8 mouse cellular contexts compared by ENCODE assay signal in genomic region chr5:136622721-136623542, GRCm38 (mm10). TPM values are rescaled to one million over a fixed set of nuclear protein-coding genes. Genes with fewer than 3 reads are reported as not detected.
DNase-seq lines count a peak whose midpoint lies in the region; ATAC-seq and TF ChIP-seq lines count a peak whose summit lies in the region.

No protein-coding gene starts in this region.

- H3K27me3 ChIP-seq in embryonic facial prominence, embryonic 14.5 days (replicated peaks; ENCODE audit: control insufficient read depth, insufficient read depth, low read length), result peaks cover 58% of the 10 kb centered on the region
- peaks cover 65% of the 10 kb centered on the region for H3K27me3 ChIP-seq in heart, embryonic 10.5 days (ENCODE audit: insufficient read depth, poor library complexity, severe bottlenecking)
- no peaks in the 10 kb centered on the region for H3K27me3 ChIP-seq in kidney, embryonic 14.5 days (ENCODE audit: control insufficient read depth, insufficient read depth, low read length)
- H3K27me3 ChIP-seq in liver, embryonic 11.5 days (replicated peaks; ENCODE audit: control insufficient read depth, insufficient read depth, low read length), result peaks cover 15% of the 10 kb centered on the region
- no peaks in the 10 kb centered on the region for H3K27me3 ChIP-seq in myocyte (ENCODE audit: control insufficient read depth, insufficient read depth, insufficient read length)

- H3K27ac ChIP-seq in embryonic facial prominence, embryonic 14.5 days (replicated peaks; ENCODE audit: low read depth, low read length), result no peak overlapping the region
- H3K27ac ChIP-seq in heart, embryonic 10.5 days, result peak overlapping the region; percentile 63
- 0 out of 2 replicates have a peak overlapping the region, but pooled peaks have one; percentile 37 for H3K27ac ChIP-seq in kidney, embryonic 14.5 days (ENCODE audit: low read depth, low read length)
- no peak overlapping the region; the same call in 1 of the 2 replicates for H3K27ac ChIP-seq in liver, embryonic 11.5 days (ENCODE audit: low read depth, low read length)

- peak overlapping the region; percentile 38 for H3K4me3 ChIP-seq in embryonic facial prominence, embryonic 14.5 days (ENCODE audit: low read depth, low read length)
- peak overlapping the region; percentile 60 for H3K4me3 ChIP-seq in heart, embryonic 10.5 days
- H3K4me3 ChIP-seq in kidney, embryonic 14.5 days (ENCODE audit: low read length), result peak overlapping the region; percentile 41
- peak overlapping the region; percentile 50 for H3K4me3 ChIP-seq in liver, embryonic 11.5 days (ENCODE audit: low read depth, low read length)
- H3K4me3 ChIP-seq in myocyte, result peak overlapping the region; percentile 15

- peak overlapping the region; percentile 69 for H3K4me2 ChIP-seq in embryonic facial prominence, embryonic 14.5 days (ENCODE audit: low read depth, low read length)
- peak overlapping the region; percentile 78 for H3K4me2 ChIP-seq in kidney, embryonic 14.5 days (replicated peaks; ENCODE audit: low read depth, low read length)
- H3K4me2 ChIP-seq in liver, embryonic 11.5 days, result peak overlapping the region; percentile 84
- H3K4me2 ChIP-seq in myocyte (ENCODE audit: low read depth), result peak overlapping the region; percentile 70

- H3K9me3 ChIP-seq in embryonic facial prominence, embryonic 14.5 days (ENCODE audit: control insufficient read depth, low read length), result no peaks in the 10 kb centered on the region
- no peaks in the 10 kb centered on the region for H3K9me3 ChIP-seq in heart, embryonic 10.5 days
- no peaks in the 10 kb centered on the region for H3K9me3 ChIP-seq in kidney, embryonic 14.5 days (ENCODE audit: control insufficient read depth, low read length)
- H3K9me3 ChIP-seq in liver, embryonic 11.5 days (ENCODE audit: control insufficient read depth, low read length), result no peaks in the 10 kb centered on the region

- H3K4me1 ChIP-seq in embryonic facial prominence, embryonic 14.5 days (ENCODE audit: control insufficient read depth, insufficient read depth, low read length), result peaks cover 12% of the 10 kb centered on the region
- H3K4me1 ChIP-seq in heart, embryonic 10.5 days, result peaks cover 26% of the 10 kb centered on the region
- H3K4me1 ChIP-seq in kidney, embryonic 14.5 days (ENCODE audit: control insufficient read depth, insufficient read depth, low read length), result peaks cover 23% of the 10 kb centered on the region
- H3K4me1 ChIP-seq in liver, embryonic 11.5 days (replicated peaks; ENCODE audit: control insufficient read depth, insufficient read depth, low read length), result peaks cover 14% of the 10 kb centered on the region

- no peaks in the 10 kb centered on the region for H3K79me2 ChIP-seq in myocyte (ENCODE audit: control insufficient read depth, insufficient read depth)

- H3ac ChIP-seq in myocyte (ENCODE audit: control insufficient read depth, insufficient read length), result no peak overlapping the region

- peak; percentile 71 for ATAC-seq in embryonic facial prominence, embryonic 14.5 days (ENCODE audit: low read depth)
- peak; percentile 29; the same call in 1 of the 2 replicates for ATAC-seq in kidney, embryonic 14.5 days (ENCODE audit: low FRiP score, low TSS enrichment)
- peak; percentile 88 for ATAC-seq in liver, embryonic 11.5 days (replicated peaks; ENCODE audit: low FRiP score)

- no peak for TF ChIP-seq POLR2A in myocyte (IDR thresholded peaks at IDR 0.05; ENCODE audit: insufficient read length, low read depth)

- DNase-seq in 416B (ENCODE audit: low read depth), result peak; percentile 93
- peak; percentile 28 to 41 for DNase-seq in adrenal gland, postnatal 4 days (ENCODE audit: low spot score in 2 of 2)
- peak; percentile 91 for DNase-seq in embryonic facial prominence, embryonic 14.5 days (ENCODE audit: low spot score)
- no peak for DNase-seq in heart, embryonic 10.5 days (ENCODE audit: low spot score)
- DNase-seq in liver, embryonic 11.5 days (ENCODE audit: low spot score), result peak; percentile 79
- peak; percentile 85 to 92 for DNase-seq in spleen, postnatal 4 days (ENCODE audit: low spot score in 2 of 2)

- WGBS in embryonic facial prominence, embryonic 14.5 days, result 3% methylated on average over 42 of the region's 43 CpGs
- 3% methylated on average over 43 of the region's 43 CpGs for WGBS in heart, embryonic 10.5 days
- WGBS in kidney, embryonic 14.5 days, result 3% methylated on average over 43 of the region's 43 CpGs
- 4% methylated on average over 43 of the region's 43 CpGs for WGBS in liver, embryonic 11.5 days

- H3K9ac ChIP-seq in embryonic facial prominence, embryonic 14.5 days (ENCODE audit: low read depth, low read length), result peak overlapping the region; percentile 44; the same call in 1 of the 2 replicates
- H3K9ac ChIP-seq in kidney, embryonic 14.5 days (ENCODE audit: low read depth, low read length), result peak overlapping the region; percentile 40; the same call in 1 of the 2 replicates
- peak overlapping the region; percentile 63 for H3K9ac ChIP-seq in liver, embryonic 11.5 days (ENCODE audit: low read depth, low read length)

- H3K36me3 ChIP-seq in embryonic facial prominence, embryonic 14.5 days (ENCODE audit: control insufficient read depth, insufficient read depth, low read length), result no peaks in the 10 kb centered on the region
- no peaks in the 10 kb centered on the region for H3K36me3 ChIP-seq in heart, embryonic 10.5 days
- no peaks in the 10 kb centered on the region for H3K36me3 ChIP-seq in kidney, embryonic 14.5 days (ENCODE audit: control insufficient read depth, insufficient read depth, low read length)
- H3K36me3 ChIP-seq in liver, embryonic 11.5 days (ENCODE audit: control insufficient read depth, insufficient read depth, low read length), result no peaks in the 10 kb centered on the region
- H3K36me3 ChIP-seq in myocyte (ENCODE audit: control insufficient read depth, insufficient read depth), result no peaks in the 10 kb centered on the region

TF ChIP-seq in myocyte, 11 proteins besides CTCF, POLR2A, EP300 and RAD21:
- TF ChIP-seq REST (IDR thresholded peaks at IDR 0.05; ENCODE audit: insufficient read depth, insufficient read length), result no peak
- no peak for TF ChIP-seq MYOG (IDR thresholded peaks at IDR 0.05; ENCODE audit: control insufficient read depth in 1 of 3, insufficient read depth in 1 of 3, insufficient read length in 2 of 3, low read depth in 2 of 3)
- TF ChIP-seq POLR2AphosphoS2 (IDR thresholded peaks at IDR 0.05; ENCODE audit: insufficient read length, low read depth), result no peak
- TF ChIP-seq E2F4 (IDR thresholded peaks at IDR 0.05; ENCODE audit: insufficient read depth), result no peak
- TF ChIP-seq TCF12 (IDR thresholded peaks at IDR 0.05; ENCODE audit: insufficient read depth, poor library complexity, severe bottlenecking), result no peak
- TF ChIP-seq TCF3 (IDR thresholded peaks at IDR 0.05; ENCODE audit: insufficient read length, low read depth), result no peak
- no peak for TF ChIP-seq MYOD1 (IDR thresholded peaks at IDR 0.05; ENCODE audit: control insufficient read depth in 1 of 3, insufficient read length in 2 of 3, low read depth in 2 of 3)
- no peak for TF ChIP-seq SRF (IDR thresholded peaks at IDR 0.05; ENCODE audit: control insufficient read depth, insufficient read length, low read depth)
- TF ChIP-seq MAX (IDR thresholded peaks at IDR 0.05; ENCODE audit: low read depth), result no peak
- no peak for TF ChIP-seq CEBPB (IDR thresholded peaks at IDR 0.05; ENCODE audit: insufficient read depth, poor library complexity, severe bottlenecking)
- no peak for TF ChIP-seq USF1 (IDR thresholded peaks at IDR 0.05; ENCODE audit: low read depth)

RNA-seq across cellular contexts. Expression of gene Cux1, which starts 55.6 kb away (rescaled TPM):
- total RNA-seq in adrenal gland, postnatal 4 days (2021), result 100 to 1,000 TPM; 109 to 111 TPM
- 60.6 and 65.5 TPM in 2 replicates for polyA plus RNA-seq in embryonic facial prominence, embryonic 14.5 days (2014; fragmentation: Nextera tagmentation; extraction: Ambion mirVana)
- polyA plus RNA-seq in heart, embryonic 10.5 days (2016; fragmentation: Nextera tagmentation; extraction: Ambion mirVana), result 60.8 and 65.8 TPM in 2 replicates
- polyA plus RNA-seq in kidney, embryonic 14.5 days (2014; fragmentation: Nextera tagmentation; extraction: Ambion mirVana), result 80.6 and 105 TPM in 2 replicates
- polyA plus RNA-seq in liver, embryonic 11.5 days (2014; fragmentation: Nextera tagmentation; extraction: Ambion mirVana), result 45.8 and 50.0 TPM in 2 replicates
- polyA plus RNA-seq in myocyte (2012; fragmentation: generic; extraction: Trizol), result 50.7 TPM

Comparison
In these comparisons a context has a peak if more than half of its experiments do, and no peak if none do; other contexts are left out.
1. ATAC-seq: peak in every context shown above with its lines; median percentile 88 in liver, embryonic 11.5 days; 71 in embryonic facial prominence, embryonic 14.5 days; 29 in kidney, embryonic 14.5 days.
2. H3K27ac ChIP-seq: peak in heart, embryonic 10.5 days (single experiment) and kidney, embryonic 14.5 days (single experiment); none in embryonic facial prominence, embryonic 14.5 days (single experiment) and liver, embryonic 11.5 days (single experiment).
3. Peak in every context shown above with its lines, with median percentiles within 50 percentile points of each other: H3K4me2 ChIP-seq, H3K4me3 ChIP-seq and H3K9ac ChIP-seq.